Mouse (Mus musculus): ENCODE results near the gene Znhit6. TPM values are rescaled to one million over a fixed set of nuclear protein-coding genes. Genes with fewer than 3 reads are reported as not detected.

Gene Znhit6
- polyA plus RNA-seq, 2 experiments = 8.5 to 14.1 TPM

- Histone ChIP-seq H3K36me3 (replicated peaks; ENCODE audit: control insufficient read depth, insufficient read depth, low read depth) (no peaks in the 10 kb centered on the region), H3K4me2 (ENCODE audit: low read depth) (no peak overlapping the region), H3K4me1 (replicated peaks; ENCODE audit: control insufficient read depth in 2 of 2, insufficient read depth in 2 of 2, low read length in 1 of 2) (peaks cover 0 to 6% of the 10 kb centered on the region in 2 experiments; a peak in 2 of 4 replicates), H3K9me3 (ENCODE audit: control insufficient read depth, low read length) (no peaks in the 10 kb centered on the region), H3K27me3 (ENCODE audit: control insufficient read depth, insufficient read depth, low read length) (no peaks in the 10 kb centered on the region), H3K9ac (replicated peaks) (no peak overlapping the region), H3K27ac (no peak overlapping the region), H3K4me3 (ENCODE audit: insufficient read depth in 1 of 2, low read depth in 2 of 2, low read length in 2 of 2) (no peak overlapping the region)
- TF ChIP-seq EP300 (IDR thresholded peaks at IDR 0.05; ENCODE audit: low read depth) = no peak
- no peak for TF ChIP-seq CTCF (IDR thresholded peaks at IDR 0.05; ENCODE audit: low read depth)
- 70% methylated on average over 12 of the region's 12 CpGs for WGBS (ENCODE audit: insufficient replicate concordance)
- no peak for ATAC-seq (ENCODE audit: insufficient read depth)
- no peak for DNase-seq (ENCODE audit: low read depth in 3 of 3, low spot score in 3 of 3)
Measured at GRCm38 (mm10) chr3:145623047-145623446, 47.0 kb downstream of the Znhit6 start.

- 63% methylated on average over 4 of the region's 4 CpGs for WGBS (ENCODE audit: insufficient replicate concordance)
- H3K27me3 ChIP-seq (ENCODE audit: control insufficient read depth, insufficient read depth, low read length) = no peaks in the 10 kb centered on the region
- no peak overlapping the region for H3K4me3 ChIP-seq (ENCODE audit: insufficient read depth in 1 of 2, low read depth in 2 of 2, low read length in 2 of 2)
- no peak for DNase-seq (ENCODE audit: low read depth in 3 of 3, low spot score in 3 of 3)
- peaks cover 0 to 5% of the 10 kb centered on the region in 2 experiments; a peak in 2 of 4 replicates for H3K4me1 ChIP-seq (replicated peaks; ENCODE audit: control insufficient read depth in 2 of 2, insufficient read depth in 2 of 2, low read length in 1 of 2)
- no peak overlapping the region for H3K27ac ChIP-seq
- no peaks in the 10 kb centered on the region for H3K36me3 ChIP-seq (replicated peaks; ENCODE audit: control insufficient read depth, insufficient read depth, low read depth)
- ATAC-seq (ENCODE audit: insufficient read depth) = no peak
- H3K9ac ChIP-seq (replicated peaks) = no peak overlapping the region
- no peak overlapping the region for H3K4me2 ChIP-seq (ENCODE audit: low read depth)
- TF ChIP-seq EP300 (IDR thresholded peaks at IDR 0.05; ENCODE audit: low read depth) = no peak
- no peak for TF ChIP-seq CTCF (IDR thresholded peaks at IDR 0.05; ENCODE audit: low read depth)
- H3K9me3 ChIP-seq (ENCODE audit: control insufficient read depth, low read length) = no peaks in the 10 kb centered on the region
Measured at GRCm38 (mm10) chr3:145624786-145625185, 48.8 kb downstream of the Znhit6 start.

- no peak for TF ChIP-seq CTCF (IDR thresholded peaks at IDR 0.05; ENCODE audit: low read depth)
- TF ChIP-seq EP300 (IDR thresholded peaks at IDR 0.05; ENCODE audit: low read depth) = no peak
- Histone ChIP-seq H3K4me2 (ENCODE audit: low read depth) (no peak overlapping the region), H3K4me1 (replicated peaks; ENCODE audit: control insufficient read depth in 2 of 2, insufficient read depth in 2 of 2, low read length in 1 of 2) (peaks cover 0 to 5% of the 10 kb centered on the region in 2 experiments; a peak in 2 of 4 replicates), H3K36me3 (replicated peaks; ENCODE audit: control insufficient read depth, insufficient read depth, low read depth) (no peaks in the 10 kb centered on the region), H3K9me3 (ENCODE audit: control insufficient read depth, low read length) (no peaks in the 10 kb centered on the region), H3K4me3 (ENCODE audit: insufficient read depth in 1 of 2, low read depth in 2 of 2, low read length in 2 of 2) (no peak overlapping the region), H3K9ac (replicated peaks) (no peak overlapping the region), H3K27ac (no peak overlapping the region), H3K27me3 (ENCODE audit: control insufficient read depth, insufficient read depth, low read length) (no peaks in the 10 kb centered on the region)
- WGBS (ENCODE audit: insufficient replicate concordance) = 62% methylated on average over 9 of the region's 9 CpGs
- no peak for ATAC-seq (ENCODE audit: insufficient read depth)
- DNase-seq (ENCODE audit: low read depth in 3 of 3, low spot score in 3 of 3) = no peak
Measured at GRCm38 (mm10) chr3:145625546-145625945, 49.5 kb downstream of the Znhit6 start.

GRCm38 (mm10) chr3:145626063-145626462, 50.1 kb downstream of the Znhit6 start:
- Histone ChIP-seq H3K4me2 (ENCODE audit: low read depth) (no peak overlapping the region), H3K36me3 (replicated peaks; ENCODE audit: control insufficient read depth, insufficient read depth, low read depth) (no peaks in the 10 kb centered on the region), H3K9me3 (ENCODE audit: control insufficient read depth, low read length) (no peaks in the 10 kb centered on the region), H3K9ac (replicated peaks) (no peak overlapping the region), H3K27me3 (ENCODE audit: control insufficient read depth, insufficient read depth, low read length) (no peaks in the 10 kb centered on the region), H3K4me1 (replicated peaks; ENCODE audit: control insufficient read depth in 2 of 2, insufficient read depth in 2 of 2, low read length in 1 of 2) (peaks cover 0 to 5% of the 10 kb centered on the region in 2 experiments; a peak in 2 of 4 replicates), H3K27ac (no peak overlapping the region), H3K4me3 (ENCODE audit: insufficient read depth in 1 of 2, low read depth in 2 of 2, low read length in 2 of 2) (no peak overlapping the region)
- TF ChIP-seq EP300 (IDR thresholded peaks at IDR 0.05; ENCODE audit: low read depth) = no peak
- TF ChIP-seq CTCF (IDR thresholded peaks at IDR 0.05; ENCODE audit: low read depth) = no peak
- 69% methylated on average over 1 of the region's 1 CpGs for WGBS (ENCODE audit: insufficient replicate concordance)
- no peak for DNase-seq (ENCODE audit: low read depth in 3 of 3, low spot score in 3 of 3)
- ATAC-seq (ENCODE audit: insufficient read depth) = no peak

GRCm38 (mm10) chr3:145627830-145628229, 51.8 kb downstream of the Znhit6 start:
- Histone ChIP-seq H3K27ac (no peak overlapping the region), H3K36me3 (replicated peaks; ENCODE audit: control insufficient read depth, insufficient read depth, low read depth) (no peaks in the 10 kb centered on the region), H3K27me3 (ENCODE audit: control insufficient read depth, insufficient read depth, low read length) (no peaks in the 10 kb centered on the region), H3K9ac (replicated peaks) (no peak overlapping the region), H3K4me2 (ENCODE audit: low read depth) (no peak overlapping the region), H3K4me3 (ENCODE audit: insufficient read depth in 1 of 2, low read depth in 2 of 2, low read length in 2 of 2) (no peak overlapping the region), H3K9me3 (ENCODE audit: control insufficient read depth, low read length) (no peaks in the 10 kb centered on the region), H3K4me1 (replicated peaks; ENCODE audit: control insufficient read depth in 2 of 2, insufficient read depth in 2 of 2, low read length in 1 of 2) (peaks cover 0 to 5% of the 10 kb centered on the region in 2 experiments; a peak in 2 of 4 replicates)
- 61% methylated on average over 3 of the region's 3 CpGs for WGBS (ENCODE audit: insufficient replicate concordance)
- TF ChIP-seq CTCF (IDR thresholded peaks at IDR 0.05; ENCODE audit: low read depth) = peak; percentile 65
- no peak for TF ChIP-seq EP300 (IDR thresholded peaks at IDR 0.05; ENCODE audit: low read depth)
- DNase-seq (ENCODE audit: low read depth in 3 of 3, low spot score in 3 of 3) (no peak), ATAC-seq (ENCODE audit: insufficient read depth) (no peak)

Data from liver, embryonic 14.5 days (tissue).